Mouse (Mus musculus): ENCODE measurements around the gene Tmem104. TPM values are rescaled to one million over a fixed set of nuclear protein-coding genes. Genes with fewer than 3 reads are reported as not detected.

Tmem104 gene
- polyA plus RNA-seq, 1 experiment from 2014 or later = 10.7 TPM

GRCm38 (mm10) chr11:115157933-115158719 is 29.2 kb upstream of the Tmem104 start:
- no peak for ATAC-seq (ENCODE audit: low FRiP score)

GRCm38 (mm10) chr11:115160016-115160797 is 27.1 kb upstream of the Tmem104 start:
- no peak overlapping the region for H3K27ac ChIP-seq
- H3K9ac ChIP-seq = no peak overlapping the region
- H3K4me3 ChIP-seq (replicated peaks; ENCODE audit: low read length) = no peak overlapping the region
- no peaks in the 10 kb centered on the region for H3K9me3 ChIP-seq (ENCODE audit: control insufficient read depth, low read length)
- peaks cover 60% of the 10 kb centered on the region for H3K27me3 ChIP-seq (ENCODE audit: control insufficient read depth, insufficient read depth, low read length)
- WGBS = 37% methylated on average over 11 of the region's 11 CpGs
- peaks cover 13% of the 10 kb centered on the region; the same call in 1 of the 2 replicates for H3K4me1 ChIP-seq (replicated peaks; ENCODE audit: control insufficient read depth, insufficient read depth, low read length)
- DNase-seq (ENCODE audit: low spot score) (no peak), ATAC-seq (ENCODE audit: low FRiP score) (no peak)
- H3K4me2 ChIP-seq (replicated peaks) = no peak overlapping the region
- no peaks in the 10 kb centered on the region for H3K36me3 ChIP-seq (replicated peaks; ENCODE audit: control insufficient read depth, insufficient read depth)

More at GRCm38 (mm10) chr11:115157933-115158719, 29.2 kb upstream of the Tmem104 start:
- WGBS = 44% methylated on average over 12 of the region's 12 CpGs
- no peaks in the 10 kb centered on the region for H3K36me3 ChIP-seq (replicated peaks; ENCODE audit: control insufficient read depth, insufficient read depth)
- no peaks in the 10 kb centered on the region for H3K9me3 ChIP-seq (ENCODE audit: control insufficient read depth, low read length)
- no peak overlapping the region for H3K4me3 ChIP-seq (replicated peaks; ENCODE audit: low read length)
- no peak overlapping the region for H3K9ac ChIP-seq
- DNase-seq (ENCODE audit: low spot score) = no peak
- peaks cover 61% of the 10 kb centered on the region for H3K27me3 ChIP-seq (ENCODE audit: control insufficient read depth, insufficient read depth, low read length)
- H3K27ac ChIP-seq = no peak overlapping the region
- H3K4me2 ChIP-seq (replicated peaks) = no peak overlapping the region
- H3K4me1 ChIP-seq (replicated peaks; ENCODE audit: control insufficient read depth, insufficient read depth, low read length) = peaks cover 4% of the 10 kb centered on the region; the same call in 1 of the 2 replicates

- Histone ChIP-seq H3K27me3 (ENCODE audit: control insufficient read depth, insufficient read depth, low read length) (peaks cover 60% of the 10 kb centered on the region), H3K36me3 (replicated peaks; ENCODE audit: control insufficient read depth, insufficient read depth) (no peaks in the 10 kb centered on the region), H3K4me3 (replicated peaks; ENCODE audit: low read length) (no peak overlapping the region), H3K27ac (no peak overlapping the region), H3K4me1 (replicated peaks; ENCODE audit: control insufficient read depth, insufficient read depth, low read length) (peaks cover 13% of the 10 kb centered on the region; the same call in 1 of the 2 replicates), H3K9me3 (ENCODE audit: control insufficient read depth, low read length) (no peaks in the 10 kb centered on the region), H3K4me2 (replicated peaks) (no peak overlapping the region), H3K9ac (no peak overlapping the region)
- DNase-seq (ENCODE audit: low spot score) (peak; percentile 71), ATAC-seq (ENCODE audit: low FRiP score) (no peak)
- 28% methylated on average over 10 of the region's 10 CpGs for WGBS
These were observed 26.3 kb upstream of the Tmem104 start for GRCm38 (mm10) chr11:115160883-115161577.

- Histone ChIP-seq H3K27ac (no peak overlapping the region), H3K4me1 (replicated peaks; ENCODE audit: control insufficient read depth, insufficient read depth, low read length) (peaks cover 13% of the 10 kb centered on the region; the same call in 1 of the 2 replicates), H3K36me3 (replicated peaks; ENCODE audit: control insufficient read depth, insufficient read depth) (no peaks in the 10 kb centered on the region), H3K9me3 (ENCODE audit: control insufficient read depth, low read length) (no peaks in the 10 kb centered on the region), H3K27me3 (ENCODE audit: control insufficient read depth, insufficient read depth, low read length) (peaks cover 55% of the 10 kb centered on the region), H3K4me2 (replicated peaks) (no peak overlapping the region), H3K9ac (no peak overlapping the region), H3K4me3 (replicated peaks; ENCODE audit: low read length) (no peak overlapping the region)
- DNase-seq (ENCODE audit: low spot score) = no peak
- WGBS = 65% methylated on average over 9 of the region's 9 CpGs
- ATAC-seq (ENCODE audit: low FRiP score) = no peak
These were observed 25.6 kb upstream of the Tmem104 start for GRCm38 (mm10) chr11:115161578-115162204.

GRCm38 (mm10) chr11:115162205-115162601 is 25.1 kb upstream of the Tmem104 start:
- H3K4me1 ChIP-seq (replicated peaks; ENCODE audit: control insufficient read depth, insufficient read depth, low read length) = peaks cover 13% of the 10 kb centered on the region; the same call in 1 of the 2 replicates
- no peak for ATAC-seq (ENCODE audit: low FRiP score)

GRCm38 (mm10) chr11:115162832-115163480 is 24.3 kb upstream of the Tmem104 start, which contains the start of gene Slc9a3r1:
Slc9a3r1 (plus strand) TSS chr11:115163341.
- DNase-seq (ENCODE audit: low spot score) = peak; percentile 88
- peak; percentile 92 for ATAC-seq (ENCODE audit: low FRiP score)
- Histone ChIP-seq H3K27me3 (ENCODE audit: control insufficient read depth, insufficient read depth, low read length) (peaks cover 51% of the 10 kb centered on the region), H3K4me1 (replicated peaks; ENCODE audit: control insufficient read depth, insufficient read depth, low read length) (peaks cover 13% of the 10 kb centered on the region; the same call in 1 of the 2 replicates), H3K4me3 (replicated peaks; ENCODE audit: low read length) (peak within 1 kb of the TSS; percentile 56), H3K36me3 (replicated peaks; ENCODE audit: control insufficient read depth, insufficient read depth) (no peaks in the 10 kb centered on the region), H3K9me3 (ENCODE audit: control insufficient read depth, low read length) (no peaks in the 10 kb centered on the region), H3K27ac (peak within 1 kb of the TSS; percentile 48), H3K4me2 (replicated peaks) (peak within 1 kb of the TSS; percentile 72), H3K9ac (peak within 1 kb of the TSS; percentile 60)
- 0% methylated on average over 47 of the region's 47 CpGs for WGBS

More at GRCm38 (mm10) chr11:115162205-115162601, 25.1 kb upstream of the Tmem104 start:
- Histone ChIP-seq H3K4me3 (replicated peaks; ENCODE audit: low read length) (peak overlapping the region; percentile 56; the same call in 1 of the 2 replicates), H3K27ac (0 out of 2 replicates have a peak overlapping the region, but pooled peaks have one; percentile 48), H3K9me3 (ENCODE audit: control insufficient read depth, low read length) (no peaks in the 10 kb centered on the region), H3K4me2 (replicated peaks) (peak overlapping the region; percentile 72), H3K27me3 (ENCODE audit: control insufficient read depth, insufficient read depth, low read length) (peaks cover 51% of the 10 kb centered on the region), H3K9ac (no peak overlapping the region), H3K36me3 (replicated peaks; ENCODE audit: control insufficient read depth, insufficient read depth) (no peaks in the 10 kb centered on the region)
- 24% methylated on average over 9 of the region's 9 CpGs for WGBS
- no peak for DNase-seq (ENCODE audit: low spot score)

GRCm38 (mm10) chr11:115163568-115164150 is 23.6 kb upstream of the Tmem104 start:
- WGBS = under 1% methylated on average over 47 of the region's 47 CpGs
- H3K36me3 ChIP-seq (replicated peaks; ENCODE audit: control insufficient read depth, insufficient read depth) = no peaks in the 10 kb centered on the region
- DNase-seq (ENCODE audit: low spot score) = no peak
- peak overlapping the region; percentile 60 for H3K9ac ChIP-seq
- H3K9me3 ChIP-seq (ENCODE audit: control insufficient read depth, low read length) = no peaks in the 10 kb centered on the region
- peaks cover 13% of the 10 kb centered on the region; the same call in 1 of the 2 replicates for H3K4me1 ChIP-seq (replicated peaks; ENCODE audit: control insufficient read depth, insufficient read depth, low read length)
- H3K27ac ChIP-seq = peak overlapping the region; percentile 20; the same call in 1 of the 2 replicates
- H3K4me3 ChIP-seq (replicated peaks; ENCODE audit: low read length) = peak overlapping the region; percentile 56
- ATAC-seq (ENCODE audit: low FRiP score) = no peak; the same call in 1 of the 2 replicates
- peak overlapping the region; percentile 72 for H3K4me2 ChIP-seq (replicated peaks)
- H3K27me3 ChIP-seq (ENCODE audit: control insufficient read depth, insufficient read depth, low read length) = peaks cover 51% of the 10 kb centered on the region

Data from hindbrain, embryonic 14.5 days (tissue).